Mouse (Mus musculus): ENCODE measurements around the gene Slc4a1. TPM values are rescaled to one million over a fixed set of nuclear protein-coding genes. Genes with fewer than 3 reads are reported as not detected.
"Not testable (repeated sequence)": the region's sequence is repeated elsewhere in the genome, so short reads cannot be mapped to it uniquely, and the experiment has no call there.

Slc4a1 gene
- polyA plus RNA-seq (2012; ENCODE audit: insufficient read depth, insufficient read length, low replicate concordance, missing spikeins): not detected in 2 replicates

GRCm38 (mm10) chr11:102366103-102366502 lies at the start of gene Slc4a1:
Gene Slc4a1 (minus strand): TSS chr11:102366203.
- not testable (repeated sequence) for H3K27ac ChIP-seq (ENCODE audit: insufficient read depth, low read depth, low read length); H3K4me1 ChIP-seq (ENCODE audit: control insufficient read depth, insufficient read depth, low read length); H3K4me3 ChIP-seq (ENCODE audit: insufficient read depth, low read depth, low read length)
- WGBS: 94% methylated on average over 8 of the region's 8 CpGs

GRCm38 (mm10) chr11:102415034-102415802 lies 49.2 kb upstream of the Slc4a1 start:
- Histone ChIP-seq H3K4me1 (ENCODE audit: control insufficient read depth, insufficient read depth, low read length) (no peaks in the 10 kb centered on the region), H3K27ac (ENCODE audit: insufficient read depth, low read depth, low read length) (no peak overlapping the region), H3K4me3 (ENCODE audit: insufficient read depth, low read depth, low read length) (no peak overlapping the region)
- 75% methylated on average over 10 of the region's 10 CpGs for WGBS
- TF ChIP-seq CTCF (IDR thresholded peaks at IDR 0.05; ENCODE audit: insufficient read depth, low read depth, low read length) (no peak), POLR2A (IDR thresholded peaks at IDR 0.05; ENCODE audit: insufficient read depth, low read depth, low read length) (no peak)

GRCm38 (mm10) chr11:102413059-102413458 lies 47.1 kb upstream of the Slc4a1 start:
- H3K4me1 ChIP-seq (ENCODE audit: control insufficient read depth, insufficient read depth, low read length): 0 out of 2 replicates have a peak, but pooled peaks cover 3% of the 10 kb centered on the region
- H3K27ac ChIP-seq (ENCODE audit: insufficient read depth, low read depth, low read length): no peak overlapping the region
- no peak overlapping the region for H3K4me3 ChIP-seq (ENCODE audit: insufficient read depth, low read depth, low read length)
- TF ChIP-seq CTCF (IDR thresholded peaks at IDR 0.05; ENCODE audit: insufficient read depth, low read depth, low read length) (no peak), POLR2A (IDR thresholded peaks at IDR 0.05; ENCODE audit: insufficient read depth, low read depth, low read length) (no peak)
- WGBS: 77% methylated on average over 8 of the region's 8 CpGs

- H3K27ac ChIP-seq (ENCODE audit: insufficient read depth, low read depth, low read length): no peak overlapping the region
- no peak overlapping the region for H3K4me3 ChIP-seq (ENCODE audit: insufficient read depth, low read depth, low read length)
- peaks cover 3% of the 10 kb centered on the region; the same call in 1 of the 2 replicates for H3K4me1 ChIP-seq (ENCODE audit: control insufficient read depth, insufficient read depth, low read length)
- TF ChIP-seq CTCF (IDR thresholded peaks at IDR 0.05; ENCODE audit: insufficient read depth, low read depth, low read length): peak; percentile 63; the same call in 1 of the 2 replicates
- no peak for TF ChIP-seq POLR2A (IDR thresholded peaks at IDR 0.05; ENCODE audit: insufficient read depth, low read depth, low read length)
- 4% methylated on average over 11 of the region's 11 CpGs for WGBS
Measured at GRCm38 (mm10) chr11:102411704-102412103, 45.7 kb upstream of the Slc4a1 start.

GRCm38 (mm10) chr11:102411061-102411460 lies 45.1 kb upstream of the Slc4a1 start:
- no peak for TF ChIP-seq POLR2A (IDR thresholded peaks at IDR 0.05; ENCODE audit: insufficient read depth, low read depth, low read length)
- no peak for TF ChIP-seq CTCF (IDR thresholded peaks at IDR 0.05; ENCODE audit: insufficient read depth, low read depth, low read length)
- 67% methylated on average over 3 of the region's 3 CpGs for WGBS
- H3K27ac ChIP-seq (ENCODE audit: insufficient read depth, low read depth, low read length): no peak overlapping the region
- peaks cover 8% of the 10 kb centered on the region for H3K4me1 ChIP-seq (ENCODE audit: control insufficient read depth, insufficient read depth, low read length)
- H3K4me3 ChIP-seq (ENCODE audit: insufficient read depth, low read depth, low read length): no peak overlapping the region

- H3K4me3 ChIP-seq (ENCODE audit: insufficient read depth, low read depth, low read length): not testable (repeated sequence)
- 90% methylated on average over 3 of the region's 3 CpGs for WGBS
Measured at GRCm38 (mm10) chr11:102410345-102410744, 44.3 kb upstream of the Slc4a1 start.

GRCm38 (mm10) chr11:102409795-102410330 lies 43.9 kb upstream of the Slc4a1 start:
- 84% methylated on average over 3 of the region's 3 CpGs for WGBS
- peaks cover 18% of the 10 kb centered on the region for H3K4me1 ChIP-seq (ENCODE audit: control insufficient read depth, insufficient read depth, low read length)
- TF ChIP-seq CTCF (IDR thresholded peaks at IDR 0.05; ENCODE audit: insufficient read depth, low read depth, low read length): no peak
- no peak for TF ChIP-seq POLR2A (IDR thresholded peaks at IDR 0.05; ENCODE audit: insufficient read depth, low read depth, low read length)

More at GRCm38 (mm10) chr11:102410345-102410744, 44.3 kb upstream of the Slc4a1 start:
- H3K27ac ChIP-seq (ENCODE audit: insufficient read depth, low read depth, low read length): not testable (repeated sequence)
- peaks cover 15% of the 10 kb centered on the region for H3K4me1 ChIP-seq (ENCODE audit: control insufficient read depth, insufficient read depth, low read length)

GRCm38 (mm10) chr11:102408888-102409794 lies 43.1 kb upstream of the Slc4a1 start:
- Histone ChIP-seq H3K4me1 (ENCODE audit: control insufficient read depth, insufficient read depth, low read length) (peaks cover 25% of the 10 kb centered on the region), H3K27ac (ENCODE audit: insufficient read depth, low read depth, low read length) (no peak overlapping the region), H3K4me3 (ENCODE audit: insufficient read depth, low read depth, low read length) (peak overlapping the region; percentile 24)
- TF ChIP-seq POLR2A (IDR thresholded peaks at IDR 0.05; ENCODE audit: insufficient read depth, low read depth, low read length): no peak
- no peak for TF ChIP-seq CTCF (IDR thresholded peaks at IDR 0.05; ENCODE audit: insufficient read depth, low read depth, low read length)
- 41% methylated on average over 15 of the region's 15 CpGs for WGBS

More at GRCm38 (mm10) chr11:102409795-102410330, 43.9 kb upstream of the Slc4a1 start:
- Histone ChIP-seq H3K4me3 (ENCODE audit: insufficient read depth, low read depth, low read length) (no peak overlapping the region), H3K27ac (ENCODE audit: insufficient read depth, low read depth, low read length) (no peak overlapping the region)
